Mouse (Mus musculus) E14TG2a.4 (cell line): ENCODE measurements at regions not wholly inside any gene's neighbourhood (a gene's known extent, or its start where the extent isn't known, plus 50 kb on each side); places are given as distances from the start of the nearest gene placed in this dataset.

Source experiments
- CTCF ChIP-seq: conservative IDR thresholded peaks from 2 replicates; pipeline ENCODE4 v1.5.1; 2014; ENCODE audit warnings: low read length
- NANOG ChIP-seq: IDR thresholded peaks from 2 replicates; pipeline ENCODE4 v1.6.1; 2014; ENCODE audit warnings: borderline replicate concordance, low read length, mixed read lengths

DNA sequence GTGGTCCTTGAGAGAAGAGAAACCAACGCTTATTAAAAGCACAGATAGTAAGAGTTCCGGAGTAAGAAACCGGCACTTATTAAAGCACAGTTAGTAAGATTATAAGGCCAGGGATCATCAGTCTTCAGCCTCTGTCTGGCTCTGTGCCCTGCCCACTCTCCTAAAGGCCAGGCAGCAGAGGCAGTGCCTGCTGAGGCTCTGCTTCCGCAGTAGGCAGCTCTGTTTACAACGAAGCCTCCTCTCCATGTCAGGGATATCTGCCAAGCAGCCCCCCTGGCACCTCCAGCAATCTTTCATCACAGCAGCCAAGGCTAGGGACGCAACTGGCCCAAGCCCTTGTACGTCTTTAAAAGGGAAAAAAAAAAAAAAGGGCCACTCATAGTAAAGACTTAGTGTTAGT is 329.9 kb downstream of the Lrig3 start:
- TF ChIP-seq CTCF (no peak), NANOG (no peak)
